Mouse (Mus musculus): ENCODE data around the gene Ube2f.

DNA sequence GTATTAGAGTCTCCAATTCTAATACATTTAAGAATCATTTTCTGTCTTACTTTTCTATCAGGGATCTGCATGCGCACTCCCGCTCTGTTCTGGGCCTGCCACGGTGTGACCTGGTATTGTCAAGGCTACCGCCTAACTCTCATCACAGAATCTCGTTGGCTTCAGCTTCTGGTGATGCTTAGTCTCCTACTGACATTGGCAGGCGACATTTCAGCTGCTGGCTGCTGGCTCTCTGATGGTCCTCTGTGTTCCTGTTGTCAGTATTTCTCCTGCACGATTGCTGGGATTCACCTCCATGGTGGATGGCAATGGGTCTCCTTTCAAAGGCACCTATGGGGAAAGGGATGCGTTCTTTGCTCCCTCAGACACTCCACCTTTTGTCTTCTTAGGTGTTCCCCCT, 43.8 kb upstream of the Ube2f start:
- TF ChIP-seq POLR2A (IDR thresholded peaks at IDR 0.05; ENCODE audit: low read depth, low read length) (no peak), CTCF (IDR thresholded peaks at IDR 0.05; ENCODE audit: extremely low read depth, insufficient read length, insufficient replicate concordance, low read depth, low read length) (no peak)

Data from small intestine, adult 2 months (tissue).